Mouse (Mus musculus): ENCODE measurements around the gene Ctsw.

DNA sequence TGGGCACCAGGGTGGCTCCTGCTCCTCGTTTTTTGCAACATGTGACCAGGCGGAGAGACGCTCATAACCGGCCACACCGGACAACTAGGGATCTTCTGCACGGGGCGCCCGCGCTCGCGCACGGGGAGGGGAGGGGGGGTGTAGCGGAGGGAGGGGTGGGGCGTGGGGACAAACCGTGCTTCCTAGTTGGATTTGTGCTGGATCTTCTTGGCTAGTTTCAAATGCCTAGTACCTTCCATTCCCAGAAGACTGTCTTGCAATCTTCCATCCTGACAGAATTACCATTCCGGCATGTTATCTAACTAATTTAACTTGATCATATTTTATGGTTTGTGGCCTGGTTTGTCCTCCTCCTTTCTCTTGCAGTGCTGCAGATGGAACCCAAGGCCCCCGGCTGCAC lies 35.4 kb upstream of the Ctsw start, which contains the start of gene 1700020D05Rik:
- no peak for TF ChIP-seq CTCF (conservative IDR thresholded peaks at IDR 0.05; ENCODE audit: low read length)
- TF ChIP-seq NANOG (IDR thresholded peaks at IDR 0.05; ENCODE audit: borderline replicate concordance, low read length): no peak
